Mouse (Mus musculus) ES-E14 (cell line): ENCODE measurements around the gene Sparc. TPM values are rescaled to one million over a fixed set of nuclear protein-coding genes. Genes with fewer than 3 reads are reported as not detected.

Experiments
- DNase-seq: peaks from one replicate; pipeline ENCODE4 v3.0.0-alpha.2; 2013; ENCODE audit warnings: low read depth, low spot score
- H3K27ac ChIP-seq: 2 replicates; pipeline ENCODE4 v1.5.1; 2012; ENCODE audit warnings: low read depth, mild to moderate bottlenecking, low read length, moderate library complexity, mixed read lengths; ENCODE audit not compliant: poor library complexity, insufficient read depth, severe bottlenecking
- H3K36me3 ChIP-seq: 2 replicates; pipeline ENCODE4 v1.6.1; 2012; ENCODE audit warnings: mild to moderate bottlenecking, low read length, moderate library complexity, mixed read lengths; ENCODE audit not compliant: control insufficient read depth, poor library complexity, insufficient read depth, severe bottlenecking
- H3K4me1 ChIP-seq, 2 experiments: fragments of 150-350 bp in 1 of 2; sonication (generic) in 1 of 2; 2 replicates each; pipeline ENCODE4 v1.6.1; 2012; ENCODE audit warnings: low read length in 2 of 2, mild to moderate bottlenecking in 1 of 2, mixed read lengths in 1 of 2; ENCODE audit not compliant: control insufficient read depth in 2 of 2, insufficient read depth in 2 of 2, poor library complexity in 1 of 2
- H3K4me3 ChIP-seq, 2 experiments: fragments of 150-350 bp in 1 of 2; sonication (generic) in 1 of 2; 2 replicates each; pipeline ENCODE4 v1.5.1; 2012; ENCODE audit warnings: low read length in 2 of 2, low read depth in 1 of 2, mild to moderate bottlenecking in 1 of 2, mixed read lengths in 1 of 2; ENCODE audit not compliant: insufficient read depth in 1 of 2, poor library complexity in 1 of 2, severe bottlenecking in 1 of 2
- H3K9ac ChIP-seq: 2 replicates; pipeline ENCODE4 v1.6.1; 2012; ENCODE audit warnings: low read depth, mild to moderate bottlenecking, low read length, mixed read lengths; ENCODE audit not compliant: poor library complexity, insufficient read depth, severe bottlenecking
- H3K9me3 ChIP-seq: fragments of 150-350 bp; sonication (generic); 2 replicates; pipeline ENCODE4 v1.6.1; 2012; ENCODE audit warnings: low read depth, mild to moderate bottlenecking, low read length; ENCODE audit not compliant: control insufficient read depth, insufficient read depth
- CHD2 ChIP-seq: IDR thresholded peaks from 2 replicates; pipeline ENCODE4 v1.6.1; 2014; ENCODE audit warnings: mild to moderate bottlenecking, low read depth, low read length, inconsistent platforms
- HCFC1 ChIP-seq: IDR thresholded peaks from 2 replicates; pipeline ENCODE4 v1.6.1; 2012; ENCODE audit warnings: low read length, inconsistent platforms, borderline replicate concordance; ENCODE audit not compliant: insufficient read depth
- MAFK ChIP-seq: IDR thresholded peaks from 2 replicates; pipeline ENCODE4 v1.6.1; 2014; ENCODE audit warnings: mild to moderate bottlenecking, low read depth, low read length, inconsistent platforms; ENCODE audit not compliant: insufficient read depth
- ZC3H11A ChIP-seq: IDR thresholded peaks from 2 replicates; pipeline ENCODE4 v1.6.1; 2012; ENCODE audit warnings: low read depth, mild to moderate bottlenecking, inconsistent platforms, low read length, borderline replicate concordance
- ZNF384 ChIP-seq: IDR thresholded peaks from 2 replicates; pipeline ENCODE4 v1.6.1; 2012; ENCODE audit warnings: low read depth, low read length, inconsistent platforms
- in situ Hi-C, 2 experiments: fragments of 600-800 bp; cut with MboI; formaldehyde crosslinking; loops; one replicate each; pipeline ENCODE4 v1.15.1; 2025; ENCODE audit warnings: low sequenced_read_pairs in 2 of 2, inconsistent platforms in 1 of 2; ENCODE audit not compliant: unreplicated experiment in 2 of 2
- total RNA-seq: library from RNA; depleted of rRNA; stranded (reverse); fragments of 300-350 nt; gene quantifications from 2 replicates; pipeline ENCODE4 v1.2.3, GENCODE M21; 2012; rRNA removed

The Sparc gene
- total RNA-seq, 1 experiment: 485 TPM

- H3K36me3 ChIP-seq: no peaks in the 10 kb centered on the region
- H3K27ac ChIP-seq: no peak overlapping the region
- in situ Hi-C loops: no loop called here
- TF ChIP-seq CHD2 (no peak), ZC3H11A (no peak), HCFC1 (no peak), ZNF384 (no peak), MAFK (no peak)
- no peaks in the 10 kb centered on the region for H3K4me1 ChIP-seq
- no peak overlapping the region for H3K9ac ChIP-seq
- DNase-seq: no peak
- H3K9me3 ChIP-seq: no peaks in the 10 kb centered on the region
- H3K4me3 ChIP-seq: no peak overlapping the region
These were observed 64.7 kb downstream of the Sparc start for GRCm38 (mm10) chr11:55358094-55358783.

- H3K4me3 ChIP-seq: no peak overlapping the region
- H3K4me1 ChIP-seq: no peaks in the 10 kb centered on the region
- no peak overlapping the region for H3K27ac ChIP-seq
- no peaks in the 10 kb centered on the region for H3K9me3 ChIP-seq
- DNase-seq: no peak
- TF ChIP-seq MAFK: no peak
- H3K9ac ChIP-seq: no peak overlapping the region
- in situ Hi-C loops: no loop called here
- H3K36me3 ChIP-seq: no peaks in the 10 kb centered on the region
These were observed 66.1 kb downstream of the Sparc start for GRCm38 (mm10) chr11:55356846-55357245.

Other genes with a start within 250 kb of the Sparc start
- 0.09 TPM in 1 of 2 replicates, not detected in the other for gene Slc36a2, start 238.1 kb downstream of the Sparc start, total RNA-seq
- gene Slc36a1, start 218.8 kb downstream of the Sparc start, total RNA-seq: 7.4 and 11.8 TPM in 2 replicates
- 0.71 and 3.5 TPM in 2 replicates for gene Fat2, start 86.6 kb downstream of the Sparc start, total RNA-seq
- 371 and 407 TPM in 2 replicates for gene Atox1, start 38.1 kb upstream of the Sparc start, total RNA-seq
- 178 and 189 TPM in 2 replicates for gene G3bp1, start 46.5 kb upstream of the Sparc start, total RNA-seq
- gene Glra1, start 185.0 kb upstream of the Sparc start, total RNA-seq: not detected in 2 replicates